24 mouse cellular contexts compared by ENCODE assay signal in genomic region chr7:92164316-92164715, GRCm38 (mm10).
A peak's percentile ranks its signal among the peaks of the same experiment; 100 is the strongest.
DNase-seq lines count a peak whose midpoint lies in the region; ATAC-seq and TF ChIP-seq lines count a peak whose summit lies in the region.
"Had no signal": no experiment of that assay in that cellular context is flagged by ENCODE, and none has a peak within 500 bp of the region (broad histone marks: within the 10 kb centered on the region; RNA-seq: fewer than 3 reads in every experiment).

No protein-coding gene starts in this region.

- no peaks in the 10 kb centered on the region for H3K9me3 ChIP-seq in embryonic facial prominence, embryonic 14.5 days (ENCODE audit: control insufficient read depth, low read length)
- no peaks in the 10 kb centered on the region for H3K9me3 ChIP-seq in embryonic facial prominence, embryonic 10.5 days
- H3K9me3 ChIP-seq in stomach, postnatal 0 days (ENCODE audit: control insufficient read depth, low read length), result no peaks in the 10 kb centered on the region
- H3K9me3 ChIP-seq in forebrain, embryonic 16.5 days (ENCODE audit: control insufficient read depth, low read length), result no peaks in the 10 kb centered on the region
- H3K9me3 ChIP-seq: embryonic facial prominence, embryonic 12.5 days; embryonic facial prominence, embryonic 15.5 days; forebrain, embryonic 13.5 days; forebrain, embryonic 15.5 days had no signal

- TF ChIP-seq CTCF in left cerebral cortex, adult 2 months (IDR thresholded peaks at IDR 0.05), result no peak
- no peak for TF ChIP-seq CTCF in stomach, postnatal 0 days (IDR thresholded peaks at IDR 0.05; ENCODE audit: low read depth)

- H3K4me3 ChIP-seq in embryonic facial prominence, embryonic 14.5 days (ENCODE audit: low read depth, low read length), result no peak overlapping the region
- H3K4me3 ChIP-seq in embryonic facial prominence, embryonic 10.5 days, result no peak overlapping the region
- H3K4me3 ChIP-seq in left cerebral cortex, adult 2 months, result no peak overlapping the region
- no peak overlapping the region for H3K4me3 ChIP-seq in stomach, postnatal 0 days (ENCODE audit: low read depth, low read length)
- no peak overlapping the region for H3K4me3 ChIP-seq in forebrain, embryonic 16.5 days (replicated peaks; ENCODE audit: low read length)
- H3K4me3 ChIP-seq: embryonic facial prominence, embryonic 12.5 days; embryonic facial prominence, embryonic 15.5 days; erythroblast, embryonic 14.5 days; forebrain, embryonic 13.5 days; forebrain, embryonic 15.5 days had no signal

- peak; percentile 32 for DNase-seq in embryonic facial prominence, embryonic 14.5 days (ENCODE audit: low spot score)
- DNase-seq in embryonic facial prominence, embryonic 10.5 days (ENCODE audit: low spot score), result no peak
- DNase-seq in left cerebral cortex, adult 2 months (ENCODE audit: extremely low spot score in 1 of 2, low spot score in 2 of 2), result no peak
- DNase-seq in left cerebral cortex, postnatal 36 days (ENCODE audit: low spot score in 2 of 2), result no peak
- DNase-seq in gonadal fat pad, adult 2 months (ENCODE audit: low read depth), result peak; percentile 86
- DNase-seq in stomach, postnatal 0 days (ENCODE audit: low spot score), result no peak
- no peak for DNase-seq in ovary, adult 18-20 months (ENCODE audit: low spot score)
- DNase-seq: adrenal gland, adult 2 months; adrenal gland, postnatal 10 days; adrenal gland, postnatal 25 days; B cell, adult 2 months; cerebellum, adult 11 months; cerebellum, adult 18-20 months; cerebellum, adult 8-10 months; cerebellum, adult 9-11 months; cerebellum, postnatal 14 days; cerebellum, postnatal 36 days; embryo, embryonic 11 days had no signal

- no peak overlapping the region for H3K9ac ChIP-seq in embryonic facial prominence, embryonic 14.5 days (ENCODE audit: low read depth, low read length)
- H3K9ac ChIP-seq in stomach, postnatal 0 days (ENCODE audit: low read length), result no peak overlapping the region
- H3K9ac ChIP-seq in forebrain, embryonic 16.5 days (replicated peaks; ENCODE audit: low read depth, low read length), result no peak overlapping the region
- H3K9ac ChIP-seq: embryonic facial prominence, embryonic 12.5 days; embryonic facial prominence, embryonic 15.5 days; forebrain, embryonic 13.5 days; forebrain, embryonic 15.5 days had no signal

- ATAC-seq in embryonic facial prominence, embryonic 14.5 days (ENCODE audit: low read depth), result no peak; the same call in 1 of the 2 replicates
- no peak for ATAC-seq in stomach, postnatal 0 days (ENCODE audit: low FRiP score, low TSS enrichment)
- no peak for ATAC-seq in forebrain, embryonic 16.5 days
- ATAC-seq: forebrain, embryonic 13.5 days; forebrain, embryonic 15.5 days had no signal

- intact Hi-C loops in left cerebral cortex, adult 2 months (cut with DNase I), result no loop called here
- intact Hi-C loops in left cerebral cortex, postnatal 36 days (cut with DNase I), result no loop called here

- no peaks in the 10 kb centered on the region for H3K4me1 ChIP-seq in embryonic facial prominence, embryonic 14.5 days (ENCODE audit: control insufficient read depth, insufficient read depth, low read length)
- H3K4me1 ChIP-seq in embryonic facial prominence, embryonic 10.5 days, result no peaks in the 10 kb centered on the region
- no peaks in the 10 kb centered on the region for H3K4me1 ChIP-seq in stomach, postnatal 0 days (replicated peaks; ENCODE audit: control insufficient read depth, insufficient read depth)
- no peaks in the 10 kb centered on the region for H3K4me1 ChIP-seq in forebrain, embryonic 16.5 days (replicated peaks; ENCODE audit: control insufficient read depth, insufficient read depth, low read length)
- H3K4me1 ChIP-seq: embryonic facial prominence, embryonic 12.5 days; embryonic facial prominence, embryonic 15.5 days; forebrain, embryonic 13.5 days; forebrain, embryonic 15.5 days had no signal

- H3K4me2 ChIP-seq in embryonic facial prominence, embryonic 14.5 days (ENCODE audit: low read depth, low read length), result no peak overlapping the region
- no peak overlapping the region for H3K4me2 ChIP-seq in stomach, postnatal 0 days (replicated peaks; ENCODE audit: low read depth)
- H3K4me2 ChIP-seq in forebrain, embryonic 16.5 days (ENCODE audit: low read length), result no peak overlapping the region
- H3K4me2 ChIP-seq: embryonic facial prominence, embryonic 12.5 days; embryonic facial prominence, embryonic 15.5 days; forebrain, embryonic 13.5 days; forebrain, embryonic 15.5 days had no signal

- TF ChIP-seq EP300 in stomach, postnatal 0 days (optimal IDR thresholded peaks at IDR 0.05), result peak; percentile 36

- 63% methylated on average over 2 of the region's 2 CpGs for WGBS in embryonic facial prominence, embryonic 14.5 days
- 72% methylated on average over 2 of the region's 2 CpGs for WGBS in embryonic facial prominence, embryonic 10.5 days
- 48% methylated on average over 2 of the region's 2 CpGs for WGBS in stomach, postnatal 0 days
- 76% methylated on average over 2 of the region's 2 CpGs for WGBS in forebrain, embryonic 16.5 days

- H3K27ac ChIP-seq in embryonic facial prominence, embryonic 14.5 days (replicated peaks; ENCODE audit: low read depth, low read length), result no peak overlapping the region
- H3K27ac ChIP-seq in embryonic facial prominence, embryonic 10.5 days (replicated peaks), result no peak overlapping the region
- peak overlapping the region; percentile 5; the same call in 1 of the 2 replicates for H3K27ac ChIP-seq in left cerebral cortex, adult 2 months
- H3K27ac ChIP-seq in stomach, postnatal 0 days (replicated peaks), result no peak overlapping the region
- H3K27ac ChIP-seq in forebrain, embryonic 16.5 days (ENCODE audit: low read length), result no peak overlapping the region
- H3K27ac ChIP-seq: embryonic facial prominence, embryonic 12.5 days; embryonic facial prominence, embryonic 15.5 days; forebrain, embryonic 13.5 days; forebrain, embryonic 15.5 days had no signal

- H3K27me3 ChIP-seq in embryonic facial prominence, embryonic 14.5 days (replicated peaks; ENCODE audit: control insufficient read depth, insufficient read depth, low read length), result no peaks in the 10 kb centered on the region
- no peaks in the 10 kb centered on the region for H3K27me3 ChIP-seq in embryonic facial prominence, embryonic 10.5 days (replicated peaks; ENCODE audit: low read depth, poor library complexity, severe bottlenecking)
- no peaks in the 10 kb centered on the region for H3K27me3 ChIP-seq in stomach, postnatal 0 days (ENCODE audit: control insufficient read depth, insufficient read depth, low read length)
- H3K27me3 ChIP-seq in forebrain, embryonic 16.5 days (replicated peaks; ENCODE audit: control insufficient read depth, insufficient read depth, low read length), result no peaks in the 10 kb centered on the region
- H3K27me3 ChIP-seq: embryonic facial prominence, embryonic 12.5 days; embryonic facial prominence, embryonic 15.5 days; forebrain, embryonic 13.5 days; forebrain, embryonic 15.5 days had no signal

- no peaks in the 10 kb centered on the region for H3K36me3 ChIP-seq in embryonic facial prominence, embryonic 14.5 days (ENCODE audit: control insufficient read depth, insufficient read depth, low read length)
- H3K36me3 ChIP-seq in embryonic facial prominence, embryonic 10.5 days (replicated peaks), result no peaks in the 10 kb centered on the region
- H3K36me3 ChIP-seq in stomach, postnatal 0 days (ENCODE audit: control insufficient read depth, insufficient read depth, low read length), result no peaks in the 10 kb centered on the region
- no peaks in the 10 kb centered on the region for H3K36me3 ChIP-seq in forebrain, embryonic 16.5 days (ENCODE audit: control insufficient read depth, insufficient read depth)
- H3K36me3 ChIP-seq: embryonic facial prominence, embryonic 12.5 days; embryonic facial prominence, embryonic 15.5 days; forebrain, embryonic 15.5 days had no signal

Comparison
In these comparisons a context has a peak if more than half of its experiments do, and no peak if none do; other contexts are left out.
1. DNase-seq: peak in embryonic facial prominence, embryonic 14.5 days (single experiment) and gonadal fat pad, adult 2 months (single experiment); none in embryonic facial prominence, embryonic 10.5 days (single experiment), left cerebral cortex, adult 2 months (0 of 2), left cerebral cortex, postnatal 36 days (0 of 2), stomach, postnatal 0 days (single experiment) and ovary, adult 18-20 months (single experiment).